Mouse (Mus musculus): Measurements from ENCODE around the gene Nisch. TPM values are rescaled to one million over a fixed set of nuclear protein-coding genes. Genes with fewer than 3 reads are reported as not detected.

Gene Nisch
- polyA plus RNA-seq, 1 experiment, result 233 TPM

DNA sequence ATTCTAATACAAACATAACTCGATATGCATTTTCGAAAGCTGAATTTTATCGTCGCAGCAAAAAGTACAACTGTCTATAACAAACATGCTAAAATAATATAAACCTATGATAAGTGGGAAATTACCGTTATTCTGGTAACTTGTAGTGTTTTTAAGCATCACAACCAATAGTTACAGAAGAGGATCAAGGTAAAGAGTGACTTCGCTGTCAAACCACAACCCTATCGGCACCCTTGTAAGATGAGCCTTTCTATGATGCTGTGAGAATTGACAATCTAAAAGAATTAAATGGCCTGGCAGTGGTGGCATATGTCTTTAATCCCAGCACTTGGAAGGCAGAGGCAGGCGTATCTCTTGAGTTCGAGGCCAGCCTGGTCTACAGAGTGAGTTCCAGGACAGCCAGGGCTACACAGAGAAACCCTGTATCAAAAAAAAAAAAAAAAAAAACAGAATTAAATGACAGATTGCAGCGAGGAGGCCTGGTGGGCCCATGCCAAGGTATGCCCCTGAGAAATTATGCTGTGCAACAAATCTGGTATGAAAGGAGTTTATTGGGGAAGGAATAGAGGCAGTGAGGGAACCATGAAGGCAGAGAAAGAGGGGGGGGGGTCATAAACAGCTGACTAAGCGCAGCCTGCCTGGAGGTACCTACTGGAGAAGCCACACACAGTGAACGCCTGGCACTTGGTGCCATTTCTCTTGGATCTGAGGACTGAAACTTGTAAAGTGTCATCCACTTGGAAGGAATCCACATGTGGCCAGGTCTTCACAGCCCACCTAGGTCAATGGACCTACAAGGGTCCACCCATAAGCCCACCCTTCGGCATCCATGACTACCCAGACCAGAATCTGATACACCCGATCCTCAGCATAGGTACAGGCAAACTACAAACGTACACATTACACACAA lies 87.2 kb downstream of the Nisch start:
- TF ChIP-seq POLR2A (IDR thresholded peaks at IDR 0.05; ENCODE audit: borderline replicate concordance, control insufficient read depth, low read depth, low read length), result no peak
- TF ChIP-seq CTCF (IDR thresholded peaks at IDR 0.05; ENCODE audit: control insufficient read depth, insufficient read depth, low read length), result no peak
- H3K27ac ChIP-seq (ENCODE audit: control insufficient read depth, insufficient read depth, low read depth, low read length, poor library complexity), result no peak overlapping the region
- WGBS, result 52% methylated on average over 15 of the region's 15 CpGs
- peak overlapping the region; percentile 58 for H3K4me3 ChIP-seq (replicated peaks; ENCODE audit: control insufficient read depth, low read depth, low read length)
- H3K4me1 ChIP-seq (ENCODE audit: control insufficient read depth, insufficient read depth, low read length), result peaks cover 5% of the 10 kb centered on the region; the same call in 1 of the 2 replicates

DNA sequence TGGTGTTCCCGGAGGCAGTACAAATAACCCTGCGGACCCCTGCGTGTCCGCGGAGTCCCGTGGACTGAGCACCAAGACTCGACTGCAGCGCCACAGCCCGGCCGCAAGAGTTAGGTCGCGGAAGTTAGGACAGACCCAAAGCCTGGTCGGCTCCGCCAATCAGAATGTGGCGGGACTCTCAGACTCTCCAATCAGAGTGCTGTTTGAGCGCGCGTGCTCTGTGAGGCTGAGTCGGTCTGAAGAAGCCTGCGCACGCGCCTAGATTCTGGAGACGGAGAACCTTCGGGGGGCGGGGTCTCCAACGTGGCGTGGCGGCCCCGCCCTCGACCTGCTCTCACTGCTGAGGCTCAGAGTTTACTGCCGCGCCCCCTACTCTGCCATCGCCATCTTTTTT lies 87.9 kb downstream of the Nisch start, which contains the start of gene Smim4:
Gene Smim4, minus strand, starts transcription at position 131 of the 394 bp plus-strand sequence.
- peaks cover 5% of the 10 kb centered on the region; the same call in 1 of the 2 replicates for H3K4me1 ChIP-seq (ENCODE audit: control insufficient read depth, insufficient read depth, low read length)
- peak; percentile 96; the same call in 1 of the 2 replicates for TF ChIP-seq POLR2A (IDR thresholded peaks at IDR 0.05; ENCODE audit: borderline replicate concordance, control insufficient read depth, low read depth, low read length)
- TF ChIP-seq CTCF (IDR thresholded peaks at IDR 0.05; ENCODE audit: control insufficient read depth, insufficient read depth, low read length), result peak; percentile 62
- under 1% methylated on average over 33 of the region's 33 CpGs for WGBS
- peak within 1 kb of the TSS; percentile 87 for H3K27ac ChIP-seq (ENCODE audit: control insufficient read depth, insufficient read depth, low read depth, low read length, poor library complexity)
- H3K4me3 ChIP-seq (replicated peaks; ENCODE audit: control insufficient read depth, low read depth, low read length), result peak within 1 kb of the TSS; percentile 77

DNA sequence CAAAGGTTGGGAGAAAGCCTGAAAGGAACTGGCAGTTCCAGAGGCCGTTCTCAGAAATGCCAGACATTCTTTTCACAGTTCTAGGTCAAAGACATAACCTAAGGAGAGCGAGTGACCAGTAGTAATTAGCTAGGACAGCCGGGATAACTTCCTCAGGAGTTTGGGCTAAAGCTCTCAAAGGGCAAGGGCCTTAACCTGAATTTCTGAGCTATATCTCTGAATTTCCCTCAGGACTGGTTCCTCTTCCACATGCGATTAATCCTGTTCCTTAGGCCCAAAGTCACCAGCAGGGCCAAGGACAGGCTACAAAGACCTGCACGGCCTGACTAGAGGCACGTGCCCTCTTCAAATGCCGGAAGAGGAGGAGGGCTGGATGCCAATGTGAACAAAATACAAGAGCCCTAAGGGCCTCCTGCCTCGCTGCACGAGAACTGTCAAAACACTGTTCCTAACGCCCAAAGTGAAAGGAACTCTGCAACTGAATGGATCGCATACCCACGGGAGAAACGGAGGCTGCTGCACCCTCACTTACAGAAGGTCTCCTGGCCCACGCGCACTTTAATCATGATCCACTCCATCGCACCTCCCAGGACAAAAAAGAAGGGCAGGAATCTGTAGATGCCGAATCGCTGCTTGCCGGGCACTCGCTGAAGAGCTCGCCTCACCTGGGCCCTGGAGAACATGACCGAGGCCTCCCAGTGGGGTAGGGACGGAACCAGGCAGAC lies 88.5 kb downstream of the Nisch start:
- H3K4me1 ChIP-seq (ENCODE audit: control insufficient read depth, insufficient read depth, low read length), result peaks cover 5% of the 10 kb centered on the region; the same call in 1 of the 2 replicates
- no peak for TF ChIP-seq POLR2A (IDR thresholded peaks at IDR 0.05; ENCODE audit: borderline replicate concordance, control insufficient read depth, low read depth, low read length)
- TF ChIP-seq CTCF (IDR thresholded peaks at IDR 0.05; ENCODE audit: control insufficient read depth, insufficient read depth, low read length), result no peak
- H3K27ac ChIP-seq (ENCODE audit: control insufficient read depth, insufficient read depth, low read depth, low read length, poor library complexity), result peak overlapping the region; percentile 87
- H3K4me3 ChIP-seq (replicated peaks; ENCODE audit: control insufficient read depth, low read depth, low read length), result peak overlapping the region; percentile 77
- WGBS, result under 1% methylated on average over 23 of the region's 23 CpGs

DNA sequence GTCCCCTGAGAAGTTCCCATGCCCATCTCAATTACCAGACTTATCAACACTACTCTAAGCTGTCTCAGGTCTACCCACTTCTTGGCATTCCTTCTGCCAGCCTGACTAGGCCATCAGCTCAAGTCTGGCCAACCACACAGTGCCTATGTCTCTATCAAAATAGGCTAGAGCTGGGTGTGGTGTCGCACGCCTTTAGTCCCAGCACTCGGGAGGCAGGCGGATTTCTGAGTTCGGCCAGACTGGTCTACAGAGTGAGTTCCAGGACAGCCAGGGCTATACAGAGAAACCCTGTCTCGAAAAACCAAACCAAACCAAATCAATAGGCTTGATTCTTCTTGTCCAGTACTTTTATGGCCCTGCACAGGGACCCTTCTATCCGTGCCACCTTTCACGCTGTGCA lies 89.9 kb downstream of the Nisch start:
- WGBS, result 74% methylated on average over 8 of the region's 8 CpGs
- TF ChIP-seq POLR2A (IDR thresholded peaks at IDR 0.05; ENCODE audit: borderline replicate concordance, control insufficient read depth, low read depth, low read length) (no peak), CTCF (IDR thresholded peaks at IDR 0.05; ENCODE audit: control insufficient read depth, insufficient read depth, low read length) (no peak)
- Histone ChIP-seq H3K4me3 (replicated peaks; ENCODE audit: control insufficient read depth, low read depth, low read length) (no peak overlapping the region), H3K4me1 (ENCODE audit: control insufficient read depth, insufficient read depth, low read length) (peaks cover 5% of the 10 kb centered on the region; the same call in 1 of the 2 replicates), H3K27ac (ENCODE audit: control insufficient read depth, insufficient read depth, low read depth, low read length, poor library complexity) (no peak overlapping the region)

DNA sequence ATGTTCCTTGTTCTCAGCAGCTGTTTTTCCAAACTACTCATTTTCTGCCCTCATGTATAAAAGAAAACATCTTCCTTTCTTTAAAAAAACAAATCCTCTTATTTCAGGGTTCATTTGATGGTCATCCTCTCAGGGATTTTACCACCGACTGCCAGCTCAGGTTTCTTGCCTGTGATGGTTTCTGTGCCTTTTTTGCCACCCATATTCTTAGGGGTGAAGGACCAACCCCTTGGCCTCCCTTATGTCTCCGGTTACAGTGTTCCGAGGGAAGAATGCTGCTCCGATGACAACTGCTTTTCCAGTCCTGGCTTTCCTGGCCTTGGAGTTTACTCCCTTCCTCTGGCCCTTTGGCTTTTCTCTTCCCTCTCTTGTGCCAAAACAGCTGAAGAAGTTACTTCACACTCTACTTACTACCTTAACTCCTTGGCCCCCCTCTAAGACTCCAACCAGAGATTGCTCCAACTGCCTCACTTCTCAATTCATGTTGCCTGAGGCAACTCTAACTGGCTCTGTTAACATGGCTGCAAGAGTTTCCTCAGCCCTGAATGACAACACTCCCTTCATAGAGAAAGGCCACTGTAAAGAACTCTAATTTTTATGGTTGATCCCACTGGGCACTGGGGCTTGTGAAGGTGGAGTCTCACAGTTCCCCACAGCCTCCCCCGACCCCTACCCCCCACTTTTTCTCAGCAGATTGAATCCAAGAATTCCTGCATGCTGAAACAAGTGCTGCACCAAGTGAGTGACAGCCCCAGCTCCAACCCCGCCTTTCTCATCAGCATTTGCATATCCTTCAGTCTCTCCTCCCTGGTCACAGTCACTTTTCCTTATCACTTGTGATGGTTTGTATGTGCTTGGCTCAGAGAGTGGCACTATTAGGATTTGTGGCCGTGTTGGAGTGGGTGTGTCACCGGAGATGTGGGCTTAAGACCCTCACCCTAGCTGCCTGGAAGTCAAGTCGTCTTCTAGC lies 91.4 kb downstream of the Nisch start:
- Histone ChIP-seq H3K4me1 (ENCODE audit: control insufficient read depth, insufficient read depth, low read length) (peaks cover 3% of the 10 kb centered on the region; the same call in 1 of the 2 replicates), H3K27ac (ENCODE audit: control insufficient read depth, insufficient read depth, low read depth, low read length, poor library complexity) (peak overlapping the region; percentile 31), H3K4me3 (replicated peaks; ENCODE audit: control insufficient read depth, low read depth, low read length) (no peak overlapping the region)
- WGBS, result 62% methylated on average over 9 of the region's 9 CpGs
- TF ChIP-seq CTCF (IDR thresholded peaks at IDR 0.05; ENCODE audit: control insufficient read depth, insufficient read depth, low read length) (no peak), POLR2A (IDR thresholded peaks at IDR 0.05; ENCODE audit: borderline replicate concordance, control insufficient read depth, low read depth, low read length) (no peak)

Other genes starting within 250 kb of the Nisch start
- gene Glt8d1, start 215.5 kb downstream of the Nisch start, polyA plus RNA-seq (2011; ENCODE audit: insufficient read depth, insufficient read length, low replicate concordance, missing spikeins), result 24.8 and 38.7 TPM in 2 replicates
- 59.6 and 85.6 TPM in 2 replicates for gene Spcs1, start 215.3 kb downstream of the Nisch start, polyA plus RNA-seq (2011; ENCODE audit: insufficient read depth, insufficient read length, low replicate concordance, missing spikeins)
- gene Pbrm1, start 197.8 kb downstream of the Nisch start, polyA plus RNA-seq (2011; ENCODE audit: insufficient read depth, insufficient read length, low replicate concordance, missing spikeins), result 31.8 and 46.8 TPM in 2 replicates
- gene Gnl3, start 197.8 kb downstream of the Nisch start, polyA plus RNA-seq (2011; ENCODE audit: insufficient read depth, insufficient read length, low replicate concordance, missing spikeins), result 56.0 and 119 TPM in 2 replicates
- gene Smim4, start 88.0 kb downstream of the Nisch start, polyA plus RNA-seq (2011; ENCODE audit: insufficient read depth, insufficient read length, low replicate concordance, missing spikeins), result 29.0 and 45.8 TPM in 2 replicates
- gene Nt5dc2, start 85.9 kb downstream of the Nisch start, polyA plus RNA-seq (2011; ENCODE audit: insufficient read depth, insufficient read length, low replicate concordance, missing spikeins), result 22.9 and 25.2 TPM in 2 replicates
- gene Stab1, start 48.3 kb downstream of the Nisch start, polyA plus RNA-seq (2011; ENCODE audit: insufficient read depth, insufficient read length, low replicate concordance, missing spikeins), result 56.3 and 73.4 TPM in 2 replicates
- 4.2 TPM in 1 of 2 replicates, not detected in the other for gene Tnnc1, start 8.6 kb downstream of the Nisch start, polyA plus RNA-seq (2011; ENCODE audit: insufficient read depth, insufficient read length, low replicate concordance, missing spikeins)
- gene Sema3g, start 914 bp upstream of the Nisch start, polyA plus RNA-seq (2011; ENCODE audit: insufficient read depth, insufficient read length, low replicate concordance, missing spikeins), result 1.1 and 2.7 TPM in 2 replicates
- gene Phf7, start 34.4 kb upstream of the Nisch start, polyA plus RNA-seq (2011; ENCODE audit: insufficient read depth, insufficient read length, low replicate concordance, missing spikeins), result 4.5 and 9.9 TPM in 2 replicates
- gene Bap1, start 34.5 kb upstream of the Nisch start, polyA plus RNA-seq (2011; ENCODE audit: insufficient read depth, insufficient read length, low replicate concordance, missing spikeins), result 15.9 and 26.9 TPM in 2 replicates
- gene Dnah1, start 107.0 kb upstream of the Nisch start, polyA plus RNA-seq (2011; ENCODE audit: insufficient read depth, insufficient read length, low replicate concordance, missing spikeins), result 0.13 and 0.27 TPM in 2 replicates
- gene Capn7, start 119.7 kb upstream of the Nisch start, polyA plus RNA-seq (2011; ENCODE audit: insufficient read depth, insufficient read length, low replicate concordance, missing spikeins), result 13.1 and 14.8 TPM in 2 replicates
- gene Sh3bp5, start 219.1 kb upstream of the Nisch start, polyA plus RNA-seq (2011; ENCODE audit: insufficient read depth, insufficient read length, low replicate concordance, missing spikeins), result 14.6 and 24.0 TPM in 2 replicates

Data from bone marrow, adult 2 months (tissue).